Mouse (Mus musculus) bone marrow, adult 2 months (tissue): ENCODE data around the gene Med10.

Experiments
- CTCF ChIP-seq: fragments of 200-500 bp; IDR thresholded peaks from 2 replicates; pipeline ENCODE4 v1.5.1; 2011; ENCODE audit warnings: low read length, control low read depth; ENCODE audit not compliant: control insufficient read depth, insufficient read depth
- POLR2A ChIP-seq: fragments of 200-500 bp; IDR thresholded peaks from 2 replicates; pipeline ENCODE4 v1.6.1; 2011; ENCODE audit warnings: low read depth, mild to moderate bottlenecking, control low read depth, low read length, borderline replicate concordance; ENCODE audit not compliant: control insufficient read depth

- TF ChIP-seq POLR2A (no peak), CTCF (no peak)
Observed at GRCm38 (mm10) chr13:69770538-69771456, 31.4 kb upstream of the Med10 start.
